Mouse (Mus musculus): ENCODE measurements around the gene Adam8. TPM values are rescaled to one million over a fixed set of nuclear protein-coding genes. Genes with fewer than 3 reads are reported as not detected.

The Adam8 gene
- polyA plus RNA-seq, 1 experiment from 2014 or later = 1.3 TPM

DNA sequence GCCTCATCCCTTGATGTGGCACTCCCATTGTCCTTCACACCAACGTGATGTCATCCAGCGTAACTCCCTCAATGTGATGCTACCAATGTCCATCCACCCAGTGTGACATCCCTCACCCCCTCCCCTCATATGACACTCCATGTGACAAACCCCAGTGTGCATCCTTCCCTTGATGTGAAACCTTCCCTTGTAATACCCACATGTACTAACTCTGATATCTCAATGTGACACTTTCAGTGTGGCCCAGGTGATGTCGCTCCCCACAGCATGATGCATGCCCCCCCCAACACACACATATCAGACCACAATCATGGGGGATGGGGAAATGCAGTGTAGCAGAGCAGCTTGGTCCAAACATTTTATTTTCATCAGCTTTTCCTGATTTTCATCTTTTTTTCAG is 35.7 kb downstream of the Adam8 start:
- WGBS = 72% methylated on average over 3 of the region's 3 CpGs
- no peak overlapping the region for H3K4me3 ChIP-seq (replicated peaks)
- H3K27me3 ChIP-seq (replicated peaks) = no peaks in the 10 kb centered on the region; the same call in 1 of the 2 replicates
- H3K27ac ChIP-seq = no peak overlapping the region
- H3K9me3 ChIP-seq = no peaks in the 10 kb centered on the region
- ATAC-seq = no peak
- no peak overlapping the region for H3K9ac ChIP-seq
- H3K4me1 ChIP-seq (replicated peaks) = no peaks in the 10 kb centered on the region
- no peaks in the 10 kb centered on the region for H3K36me3 ChIP-seq
- H3K4me2 ChIP-seq (replicated peaks) = no peak overlapping the region

DNA sequence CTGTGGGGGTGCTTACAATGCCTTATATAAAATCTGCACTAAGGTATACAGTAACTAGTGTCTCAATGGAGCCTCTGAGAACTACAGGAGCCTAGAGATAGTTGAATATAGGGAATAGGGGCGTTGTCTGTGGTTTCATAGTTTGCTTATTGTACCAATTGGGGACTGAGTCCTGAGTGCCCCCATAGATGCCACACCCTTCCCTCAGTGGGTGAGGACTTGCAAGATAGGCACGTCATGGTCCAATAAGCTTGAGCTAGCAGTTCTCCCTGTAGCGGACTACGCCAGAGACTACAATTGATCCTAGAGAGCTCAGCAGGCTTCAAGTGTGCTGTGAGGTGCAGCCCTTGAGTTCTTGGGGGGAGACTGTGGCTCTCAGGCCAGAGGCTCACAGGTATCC is 36.9 kb downstream of the Adam8 start:
- 86% methylated on average over 4 of the region's 4 CpGs for WGBS
- H3K27me3 ChIP-seq (replicated peaks) = no peaks in the 10 kb centered on the region
- no peaks in the 10 kb centered on the region for H3K4me1 ChIP-seq (replicated peaks)
- H3K36me3 ChIP-seq = no peaks in the 10 kb centered on the region
- H3K4me3 ChIP-seq (replicated peaks) = no peak overlapping the region
- H3K27ac ChIP-seq = no peak overlapping the region
- H3K9ac ChIP-seq = no peak overlapping the region
- H3K9me3 ChIP-seq = no peaks in the 10 kb centered on the region
- ATAC-seq = no peak
- no peak overlapping the region for H3K4me2 ChIP-seq (replicated peaks)

DNA sequence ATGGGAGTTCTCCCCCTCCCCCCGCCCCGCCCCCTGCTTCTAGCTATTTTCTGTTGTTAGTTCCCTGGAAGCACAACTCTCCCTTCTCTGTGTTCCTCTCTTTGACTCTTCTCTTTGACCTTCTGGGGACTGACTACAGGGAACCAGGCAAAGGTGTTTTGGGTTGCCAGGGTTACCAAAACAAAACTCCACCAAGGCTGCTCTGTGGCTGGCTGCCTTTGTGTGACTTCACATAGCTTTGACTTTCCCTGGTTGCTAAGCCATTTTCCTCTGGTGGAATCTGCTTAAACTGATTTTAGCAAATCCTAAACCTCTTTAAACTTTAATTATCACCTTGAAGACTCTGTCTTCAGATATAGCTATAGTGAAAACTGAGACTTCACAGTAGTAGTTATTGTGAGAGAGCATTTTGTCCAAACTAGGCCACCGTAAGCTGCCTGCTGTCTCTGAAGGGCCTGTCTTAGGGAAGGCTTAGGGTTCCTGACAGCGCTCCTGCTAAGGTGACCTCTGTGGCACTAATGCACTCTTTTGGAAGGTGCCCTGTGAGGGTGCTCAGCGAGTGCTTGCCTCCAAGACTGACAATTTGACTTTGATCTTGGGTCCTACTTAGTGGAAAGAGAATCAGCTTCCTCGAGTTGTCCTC is 40.2 kb downstream of the Adam8 start:
- Histone ChIP-seq H3K9ac (no peak overlapping the region), H3K4me1 (replicated peaks) (peaks cover 3% of the 10 kb centered on the region; the same call in 1 of the 2 replicates), H3K9me3 (no peaks in the 10 kb centered on the region), H3K4me3 (replicated peaks) (no peak overlapping the region), H3K27me3 (replicated peaks) (peaks cover under 1% of the 10 kb centered on the region; the same call in 1 of the 2 replicates), H3K27ac (no peak overlapping the region), H3K4me2 (replicated peaks) (no peak overlapping the region), H3K36me3 (no peaks in the 10 kb centered on the region)
- no peak for ATAC-seq
- 78% methylated on average over 6 of the region's 6 CpGs for WGBS

DNA sequence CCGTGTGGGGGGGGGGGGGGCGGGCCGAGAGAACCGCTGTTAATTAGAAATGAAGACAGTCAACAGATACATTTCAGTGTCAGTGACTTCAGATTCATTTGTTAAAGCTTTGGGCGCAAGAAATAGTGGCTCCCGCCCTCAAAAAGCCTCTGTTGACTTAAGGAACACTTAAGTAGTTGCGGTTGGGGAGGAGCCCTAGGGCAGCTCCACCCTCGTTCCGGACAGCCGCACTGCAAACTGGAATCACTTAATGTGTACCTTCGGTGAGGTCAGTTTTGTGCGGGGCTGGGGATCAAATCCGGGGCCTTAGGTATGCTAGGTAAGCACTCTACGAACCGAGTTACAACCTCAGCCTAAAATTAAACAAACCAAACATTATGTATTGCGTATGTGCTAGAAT is 41.3 kb downstream of the Adam8 start:
- peak overlapping the region; percentile 58 for H3K4me3 ChIP-seq (replicated peaks)
- H3K9ac ChIP-seq = peak overlapping the region; percentile 53
- WGBS = 3% methylated on average over 16 of the region's 16 CpGs
- peaks cover 3% of the 10 kb centered on the region; the same call in 1 of the 2 replicates for H3K4me1 ChIP-seq (replicated peaks)
- no peak overlapping the region for H3K27ac ChIP-seq
- no peaks in the 10 kb centered on the region for H3K9me3 ChIP-seq
- peak; percentile 67 for ATAC-seq
- no peaks in the 10 kb centered on the region for H3K36me3 ChIP-seq
- H3K4me2 ChIP-seq (replicated peaks) = peak overlapping the region; percentile 93
- H3K27me3 ChIP-seq (replicated peaks) = peaks cover 7% of the 10 kb centered on the region

DNA sequence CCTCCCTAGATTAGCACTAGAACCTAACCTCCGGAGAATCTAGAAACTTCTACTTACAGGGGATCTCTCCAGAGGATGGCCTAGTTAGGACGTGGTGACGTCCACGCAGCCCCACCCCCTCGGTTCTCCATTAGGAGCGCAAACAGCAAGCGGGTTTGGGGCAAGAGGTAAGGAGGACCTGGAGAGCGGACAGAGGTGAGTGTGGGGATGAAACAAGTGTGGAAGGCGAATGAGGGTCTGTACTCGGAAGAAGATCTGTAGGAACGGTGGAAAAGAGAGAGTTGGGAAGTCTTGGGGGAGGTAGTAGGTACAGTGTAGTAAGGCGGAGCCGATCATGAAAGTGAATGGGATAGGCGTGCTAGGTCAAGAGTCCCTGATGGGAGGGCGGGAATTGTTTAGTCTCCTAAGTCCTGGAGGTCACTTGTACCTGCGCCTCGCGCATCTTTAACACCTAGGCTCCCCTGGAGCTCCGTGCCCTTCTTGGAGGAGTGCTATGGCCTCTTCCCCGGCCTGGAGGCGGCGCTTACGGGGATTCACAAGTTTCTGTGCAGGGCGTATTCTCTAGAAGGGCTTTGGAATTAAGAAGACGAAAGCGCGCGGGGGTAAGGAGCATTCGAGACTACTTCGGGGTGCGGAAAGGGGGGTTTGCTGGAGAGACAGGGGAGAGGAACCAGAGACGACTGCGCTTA is 41.9 kb downstream of the Adam8 start:
- Histone ChIP-seq H3K4me2 (replicated peaks) (peak overlapping the region; percentile 93), H3K27me3 (replicated peaks) (peaks cover 14% of the 10 kb centered on the region), H3K36me3 (no peaks in the 10 kb centered on the region), H3K4me3 (replicated peaks) (peak overlapping the region; percentile 58), H3K9me3 (no peaks in the 10 kb centered on the region), H3K4me1 (replicated peaks) (peaks cover 3% of the 10 kb centered on the region; the same call in 1 of the 2 replicates), H3K27ac (0 out of 2 replicates have a peak overlapping the region, but pooled peaks have one; percentile 48), H3K9ac (peak overlapping the region; percentile 53)
- ATAC-seq = peak; percentile 88
- 1% methylated on average over 33 of the region's 33 CpGs for WGBS

DNA sequence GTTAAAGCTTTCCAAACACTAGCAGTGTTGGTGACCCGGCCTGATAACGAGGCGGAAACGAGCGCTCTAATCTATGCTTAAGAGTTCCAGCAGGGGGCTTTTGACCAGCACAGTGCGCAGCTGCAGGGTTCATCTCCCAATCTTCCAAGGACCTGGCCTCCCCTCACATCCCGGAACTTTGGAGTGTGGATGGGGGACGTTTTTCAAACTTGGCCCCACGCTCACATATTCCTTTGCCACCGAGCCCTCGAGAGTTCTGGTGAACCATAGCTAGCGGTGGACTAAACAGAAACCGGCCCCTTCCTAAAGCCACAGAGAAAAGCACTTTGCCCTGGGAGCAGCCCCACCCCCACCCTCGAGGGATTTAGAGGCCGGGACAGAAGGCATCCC is 42.5 kb downstream of the Adam8 start:
- no peaks in the 10 kb centered on the region for H3K9me3 ChIP-seq
- peak; percentile 86 for ATAC-seq
- H3K27ac ChIP-seq = no peak overlapping the region
- under 1% methylated on average over 15 of the region's 15 CpGs for WGBS
- no peaks in the 10 kb centered on the region for H3K36me3 ChIP-seq
- H3K4me3 ChIP-seq (replicated peaks) = peak overlapping the region; percentile 58
- H3K4me2 ChIP-seq (replicated peaks) = peak overlapping the region; percentile 93
- peaks cover 19% of the 10 kb centered on the region for H3K27me3 ChIP-seq (replicated peaks)
- peaks cover 3% of the 10 kb centered on the region; the same call in 1 of the 2 replicates for H3K4me1 ChIP-seq (replicated peaks)
- peak overlapping the region; percentile 53 for H3K9ac ChIP-seq

DNA sequence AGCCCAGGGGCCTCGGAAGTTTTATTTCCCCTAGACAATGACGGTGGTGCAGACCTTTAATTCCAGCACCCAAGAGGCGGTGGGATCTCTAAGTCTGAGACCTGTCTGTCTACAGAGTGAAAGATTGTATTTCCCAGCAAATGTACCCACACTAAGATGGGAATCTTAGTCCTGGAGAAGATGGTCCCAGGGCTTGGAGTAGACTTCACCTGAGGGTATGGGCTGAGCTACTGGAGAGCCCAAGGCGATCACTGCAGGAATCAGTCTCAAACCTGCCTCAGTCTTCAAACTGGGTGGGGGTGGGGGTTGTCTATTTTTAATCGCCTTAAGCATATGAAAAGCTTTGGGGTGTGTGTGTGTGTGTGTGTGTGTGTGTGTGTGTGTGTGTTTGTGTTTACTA is 46.3 kb downstream of the Adam8 start:
- WGBS = 35% methylated on average over 5 of the region's 5 CpGs
- peaks cover 56% of the 10 kb centered on the region for H3K27me3 ChIP-seq (replicated peaks)
- ATAC-seq = no peak

DNA sequence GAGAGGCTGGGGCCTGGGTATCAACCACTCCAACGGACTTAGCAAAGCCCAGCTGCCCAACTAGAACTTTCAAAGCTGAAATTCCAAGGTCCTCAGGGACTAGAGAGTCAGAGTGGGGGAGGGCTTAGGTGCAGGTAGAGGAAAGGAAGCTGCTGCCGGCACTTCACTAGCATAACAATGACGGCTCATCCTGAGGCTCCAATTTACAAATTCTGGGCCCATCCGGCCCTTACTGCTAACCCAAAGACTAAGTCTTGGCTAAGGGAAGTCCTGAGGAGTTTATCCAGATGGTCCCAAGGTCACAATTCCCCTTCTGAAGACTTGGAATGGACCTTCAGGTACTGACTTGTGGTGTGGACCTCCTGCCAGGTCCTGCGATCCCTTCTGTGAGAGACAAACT is 46.8 kb downstream of the Adam8 start:
- Histone ChIP-seq H3K4me1 (replicated peaks) (peaks cover 17% of the 10 kb centered on the region), H3K4me2 (replicated peaks) (no peak overlapping the region), H3K9me3 (no peaks in the 10 kb centered on the region), H3K4me3 (replicated peaks) (no peak overlapping the region), H3K36me3 (no peaks in the 10 kb centered on the region), H3K9ac (no peak overlapping the region), H3K27ac (no peak overlapping the region), H3K27me3 (replicated peaks) (peaks cover 57% of the 10 kb centered on the region)
- WGBS = 23% methylated on average over 5 of the region's 5 CpGs
- no peak for ATAC-seq

More for the DNA sequence above, 46.3 kb downstream of the Adam8 start:
- Histone ChIP-seq H3K9me3 (no peaks in the 10 kb centered on the region), H3K36me3 (no peaks in the 10 kb centered on the region), H3K27ac (no peak overlapping the region), H3K4me1 (replicated peaks) (peaks cover 17% of the 10 kb centered on the region), H3K9ac (no peak overlapping the region), H3K4me2 (replicated peaks) (no peak overlapping the region), H3K4me3 (replicated peaks) (no peak overlapping the region)

DNA sequence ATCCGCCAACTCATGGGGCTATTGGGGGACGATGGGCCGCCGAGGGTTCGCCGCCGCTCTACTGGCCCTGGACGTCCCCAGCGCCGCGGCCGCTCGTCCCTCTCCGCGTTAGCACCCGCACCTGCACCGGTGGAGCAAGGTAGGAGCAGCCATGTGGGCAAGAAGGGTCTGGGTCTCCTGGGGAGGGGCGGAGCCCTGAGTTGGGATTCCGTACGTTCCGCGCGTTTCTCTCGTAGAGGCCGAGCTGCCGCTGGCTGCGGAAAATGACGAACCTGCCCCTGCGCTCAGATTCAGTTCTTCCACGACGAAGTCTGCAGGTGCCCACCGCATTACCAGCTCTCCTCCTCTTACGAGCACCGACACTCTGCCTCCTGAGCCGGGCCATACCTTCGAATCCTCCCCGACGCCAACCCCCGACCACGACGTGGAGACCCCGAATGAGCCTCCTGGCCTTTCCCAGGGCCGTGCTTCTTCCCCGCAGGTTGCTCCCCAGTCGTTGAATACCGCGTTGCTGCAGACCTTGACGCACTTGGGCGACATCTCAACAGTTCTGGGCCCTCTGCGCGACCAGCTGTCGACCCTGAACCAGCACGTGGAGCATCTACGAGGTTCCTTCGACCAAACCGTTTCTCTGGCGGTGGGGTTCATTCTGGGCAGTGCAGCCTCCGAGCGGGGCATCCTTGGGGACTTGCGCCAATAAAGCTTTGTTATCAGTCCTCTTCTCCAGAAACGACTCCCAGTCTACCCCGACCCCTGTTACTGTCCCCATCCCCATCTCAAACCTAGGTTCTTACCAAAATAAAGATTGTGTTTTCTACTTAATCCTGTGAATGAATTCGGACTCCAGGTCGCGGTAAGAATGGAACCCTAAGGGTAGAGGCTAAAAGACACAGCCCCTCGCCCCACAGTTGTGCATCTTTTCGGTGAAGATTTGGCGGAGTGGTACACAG is 47.8 kb downstream of the Adam8 start:
- no peak overlapping the region for H3K27ac ChIP-seq
- H3K27me3 ChIP-seq (replicated peaks) = peaks cover 57% of the 10 kb centered on the region
- no peaks in the 10 kb centered on the region for H3K9me3 ChIP-seq
- H3K9ac ChIP-seq = 0 out of 2 replicates have a peak overlapping the region, but pooled peaks have one; percentile 28
- WGBS = 3% methylated on average over 68 of the region's 68 CpGs
- ATAC-seq = 0 out of 2 replicates have a peak, but pooled peaks have one; percentile 10
- H3K36me3 ChIP-seq = no peaks in the 10 kb centered on the region
- H3K4me3 ChIP-seq (replicated peaks) = peak overlapping the region; percentile 37
- H3K4me2 ChIP-seq (replicated peaks) = peak overlapping the region; percentile 74
- H3K4me1 ChIP-seq (replicated peaks) = peaks cover 16% of the 10 kb centered on the region

DNA sequence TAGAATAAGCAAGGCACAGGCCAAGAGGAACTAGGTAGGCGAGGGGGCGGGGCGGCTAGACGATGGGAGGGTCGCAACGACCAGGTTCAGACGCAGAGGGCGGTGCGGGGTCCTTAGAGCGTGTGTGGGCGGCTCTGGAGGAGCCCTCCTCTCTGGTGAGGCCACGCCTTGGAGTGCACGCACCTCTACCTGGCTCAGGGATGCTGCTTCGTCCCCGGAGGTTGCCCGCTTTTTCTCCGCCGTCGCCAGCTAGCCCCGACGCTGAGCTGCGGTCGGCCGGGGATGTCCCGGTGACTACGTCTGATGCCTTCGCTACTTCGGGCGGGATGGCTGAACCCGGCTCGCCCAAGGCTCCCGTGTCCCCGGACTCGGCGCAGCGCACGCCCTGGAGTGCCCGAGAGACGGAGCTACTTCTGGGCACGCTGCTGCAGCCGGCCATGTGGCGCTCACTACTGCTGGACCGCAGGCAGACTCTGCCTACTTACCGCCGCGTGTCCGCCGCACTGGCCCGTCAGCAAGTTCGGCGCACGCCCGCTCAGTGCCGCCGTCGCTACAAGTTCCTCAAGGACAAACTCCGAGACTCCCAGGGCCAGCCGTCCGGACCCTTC is 48.6 kb downstream of the Adam8 start, which contains the start of gene Utf1:
Gene Utf1 (plus strand): TSS at position 116 of the 608 bp plus-strand sequence.
- ATAC-seq = peak; percentile 70
- 1% methylated on average over 59 of the region's 59 CpGs for WGBS
- peaks cover 57% of the 10 kb centered on the region for H3K27me3 ChIP-seq (replicated peaks)

DNA sequence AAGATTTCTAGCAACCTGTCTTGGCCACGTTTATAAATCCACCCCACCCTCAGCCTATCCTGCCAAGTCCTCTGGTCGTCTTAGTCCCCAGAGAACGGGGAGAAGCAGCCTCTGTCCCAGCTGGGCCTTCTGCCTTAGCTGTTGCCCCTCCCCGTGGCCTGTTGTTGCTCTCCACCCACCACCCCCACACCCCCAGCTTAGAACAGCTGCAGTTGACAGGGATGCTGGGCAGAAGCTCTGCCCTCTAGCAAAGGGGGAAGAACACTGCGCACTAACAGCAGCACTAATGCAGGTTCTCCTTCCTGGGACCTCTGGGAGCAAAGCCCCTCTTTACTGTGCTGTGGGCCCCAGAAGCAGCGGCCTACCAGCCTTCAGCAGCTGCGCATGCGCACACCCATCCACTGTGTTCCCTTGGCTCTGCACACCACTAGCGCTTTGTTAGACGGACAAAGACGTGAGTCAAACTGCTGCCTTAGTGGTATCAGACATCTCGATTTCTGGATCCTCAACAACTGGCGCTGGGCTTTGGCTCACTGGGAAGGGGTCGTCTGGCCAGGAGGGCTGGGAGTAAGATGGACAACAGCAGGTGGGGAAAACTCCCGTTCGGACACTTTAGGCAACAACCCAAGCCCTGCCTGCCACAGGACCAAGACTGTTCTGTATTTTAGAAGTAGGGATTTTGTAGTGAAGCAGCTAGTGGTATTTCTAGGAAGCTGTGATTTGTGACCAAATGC is 51.7 kb downstream of the Adam8 start:
- no peak overlapping the region for H3K27ac ChIP-seq
- no peaks in the 10 kb centered on the region for H3K9me3 ChIP-seq
- H3K9ac ChIP-seq = no peak overlapping the region
- peaks cover 45% of the 10 kb centered on the region for H3K27me3 ChIP-seq (replicated peaks)
- 63% methylated on average over 16 of the region's 16 CpGs for WGBS
- no peak overlapping the region for H3K4me3 ChIP-seq (replicated peaks)
- H3K4me2 ChIP-seq (replicated peaks) = no peak overlapping the region
- peaks cover 14% of the 10 kb centered on the region for H3K4me1 ChIP-seq (replicated peaks)
- H3K36me3 ChIP-seq = no peaks in the 10 kb centered on the region
- no peak for ATAC-seq

More for the DNA sequence above, 48.6 kb downstream of the Adam8 start, which contains the start of gene Utf1:
- Histone ChIP-seq H3K27ac (no peak within 1 kb of the TSS), H3K4me3 (replicated peaks) (peak within 1 kb of the TSS; percentile 37), H3K4me1 (replicated peaks) (peaks cover 14% of the 10 kb centered on the region), H3K9me3 (no peaks in the 10 kb centered on the region), H3K9ac (0 out of 2 replicates have a peak within 1 kb of the TSS, but pooled peaks have one; percentile 28), H3K36me3 (no peaks in the 10 kb centered on the region), H3K4me2 (replicated peaks) (peak within 1 kb of the TSS; percentile 74)
